Comparison of ENCODE assay signal across 8 mouse cellular contexts in the genomic region with DNA sequence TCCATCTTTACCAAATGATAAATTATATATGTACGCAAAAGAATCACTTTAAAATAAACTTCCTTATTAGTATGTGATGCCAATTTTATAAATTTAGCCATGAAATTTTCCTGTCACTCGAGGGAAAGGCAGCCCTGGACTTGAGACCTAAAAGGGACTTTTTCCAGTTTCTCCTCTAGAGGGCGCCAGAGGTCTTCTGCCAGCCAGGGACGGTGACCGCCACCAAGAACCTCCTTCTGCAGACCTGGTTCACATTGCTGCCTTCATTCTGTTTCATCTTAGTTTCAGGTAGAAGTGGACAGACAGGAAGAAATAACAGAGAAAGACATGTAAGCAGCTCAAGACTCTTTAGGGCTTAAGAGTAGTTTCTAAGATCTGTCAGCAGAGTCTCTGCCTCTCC. TPM values are rescaled to one million over a fixed set of nuclear protein-coding genes. Genes with fewer than 3 reads are reported as not detected.
DNase-seq lines count a peak whose midpoint lies in the region; ATAC-seq and TF ChIP-seq lines count a peak whose summit lies in the region.

No protein-coding gene starts in this region.

- H3K27me3 ChIP-seq in heart, adult 2 months (ENCODE audit: control insufficient read depth, insufficient read depth, low read length) = no peaks in the 10 kb centered on the region
- H3K27me3 ChIP-seq in limb, embryonic 14.5 days (ENCODE audit: control insufficient read depth, insufficient read depth, low read length) = no peaks in the 10 kb centered on the region

- H3K79me2 ChIP-seq in heart, adult 2 months (replicated peaks; ENCODE audit: control insufficient read depth, insufficient read depth, low read length) = no peaks in the 10 kb centered on the region

- peak; percentile 79 for TF ChIP-seq EP300 in heart, adult 2 months (IDR thresholded peaks at IDR 0.05; ENCODE audit: insufficient read depth, low read depth, low read length)

- no peak for TF ChIP-seq POLR2A in heart, adult 2 months (IDR thresholded peaks at IDR 0.05; ENCODE audit: insufficient read depth, low read depth, low read length)
- TF ChIP-seq POLR2A in limb, embryonic 14.5 days (IDR thresholded peaks at IDR 0.05; ENCODE audit: borderline replicate concordance, extremely low read depth, insufficient read depth, insufficient read length) = no peak

- under 1% methylated on average over 5 of the region's 5 CpGs for WGBS in heart, adult 2 months
- WGBS in limb, embryonic 14.5 days = under 1% methylated on average over 5 of the region's 5 CpGs

- H3K4me3 ChIP-seq in heart, adult 2 months = no peak overlapping the region
- H3K4me3 ChIP-seq in limb, embryonic 14.5 days (replicated peaks; ENCODE audit: low read length) = no peak overlapping the region

- no peaks in the 10 kb centered on the region for H3K36me3 ChIP-seq in heart, adult 2 months (ENCODE audit: control insufficient read depth, insufficient read depth, low read length)
- H3K36me3 ChIP-seq in limb, embryonic 14.5 days (ENCODE audit: control insufficient read depth, insufficient read depth, low read length) = no peaks in the 10 kb centered on the region

- intact Hi-C loops in heart, adult 2 months (cut with DNase I) = loop anchor here (1.0 to 5.0 kb wide), 2 partner anchors 71 to 271 kb away; a partner anchor contains a TSS

- ATAC-seq in limb, embryonic 14.5 days (ENCODE audit: low FRiP score, low read depth) = peak; percentile 53; the same call in 1 of the 2 replicates

- H3K9ac ChIP-seq in heart, adult 2 months (ENCODE audit: low read depth, low read length) = no peak overlapping the region
- H3K9ac ChIP-seq in limb, embryonic 14.5 days (ENCODE audit: low read depth, low read length, severe bottlenecking) = no peak overlapping the region

- H3K9me3 ChIP-seq in limb, embryonic 14.5 days (ENCODE audit: control insufficient read depth, low read length) = no peaks in the 10 kb centered on the region

- H3K4me2 ChIP-seq in limb, embryonic 14.5 days (replicated peaks; ENCODE audit: low read depth, low read length, severe bottlenecking) = no peak overlapping the region

- H3K27ac ChIP-seq in heart, adult 2 months = no peak overlapping the region
- H3K27ac ChIP-seq in limb, embryonic 14.5 days (replicated peaks; ENCODE audit: low read depth, low read length) = no peak overlapping the region

- peak; percentile 71 for DNase-seq in CD4-positive helper T cell, adult 2 months (ENCODE audit: low read depth, low spot score)
- DNase-seq in adrenal gland, adult 18-20 months (ENCODE audit: low spot score in 2 of 2) = peak; percentile 54 to 74
- peak; percentile 80 for DNase-seq in embryo, embryonic 11 days
- peak; percentile 60 to 61 for DNase-seq in heart, adult 2 months
- peak; percentile 79 for DNase-seq in kidney, adult 9 months
- peak; percentile 77 for DNase-seq in limb, embryonic 14.5 days (ENCODE audit: low spot score)
- DNase-seq in natural killer cell, adult 2 months (ENCODE audit: low spot score in 2 of 2) = peak; percentile 53 to 68
- peak; percentile 13 to 78 for DNase-seq in thymus, postnatal 10 days (ENCODE audit: low spot score in 2 of 2)

- H3K4me1 ChIP-seq in heart, adult 2 months (ENCODE audit: control insufficient read depth, insufficient read depth, low read length) = peaks cover 5% of the 10 kb centered on the region
- H3K4me1 ChIP-seq in limb, embryonic 14.5 days (ENCODE audit: control insufficient read depth, insufficient read depth, low read length) = peaks cover 17% of the 10 kb centered on the region

- no peak; the same call in 1 of the 2 replicates for TF ChIP-seq CTCF in heart, adult 2 months (IDR thresholded peaks at IDR 0.05)

RNA-seq across cellular contexts. Expression of a gene that starts 44.6 kb away (rescaled TPM):
- 10 to 100 TPM in 1 of 2 experiments, 1 to 10 TPM in 1; 8.1 to 14.2 TPM for total RNA-seq in adrenal gland, adult 18-20 months (2021)
- total RNA-seq in heart, adult 2 months (2021) = 10 to 100 TPM; 21.2 to 21.6 TPM
- polyA plus RNA-seq in heart, adult 2 months (2012; rRNA removed) = 12.1 and 14.3 TPM in 2 replicates
- 87.3 and 105 TPM in 2 replicates for polyA plus RNA-seq in limb, embryonic 14.5 days (2012; rRNA removed)
- 107 and 112 TPM in 2 replicates for polyA plus RNA-seq in limb, embryonic 14.5 days (2014; fragmentation: Nextera tagmentation; extraction: Ambion mirVana)
